Mouse (Mus musculus) liver, adult 2 months (tissue): Measurements from ENCODE around the gene Spaca4.

Experiments used
- CTCF ChIP-seq: fragments of 200-500 bp; IDR thresholded peaks from 2 replicates; pipeline ENCODE4 v1.5.1; 2011; ENCODE audit warnings: low read depth, low read length, control low read depth
- POLR2A ChIP-seq: fragments of 200-500 bp; IDR thresholded peaks from 2 replicates; pipeline ENCODE4 v1.6.1; 2011; ENCODE audit warnings: low read length, control low read depth; ENCODE audit not compliant: insufficient read depth; ENCODE audit errors: extremely low read depth

GRCm38 (mm10) chr7:45767500-45767899 is 41.9 kb upstream of the Spaca4 start:
- TF ChIP-seq POLR2A (no peak), CTCF (no peak)
